Mouse (Mus musculus): ENCODE results near the gene Mknk2. TPM values are rescaled to one million over a fixed set of nuclear protein-coding genes. Genes with fewer than 3 reads are reported as not detected.

Mknk2 gene
- total and polyA plus RNA-seq, 2 experiments from 2014 or later = 43.6 to 69.8 TPM

DNA sequence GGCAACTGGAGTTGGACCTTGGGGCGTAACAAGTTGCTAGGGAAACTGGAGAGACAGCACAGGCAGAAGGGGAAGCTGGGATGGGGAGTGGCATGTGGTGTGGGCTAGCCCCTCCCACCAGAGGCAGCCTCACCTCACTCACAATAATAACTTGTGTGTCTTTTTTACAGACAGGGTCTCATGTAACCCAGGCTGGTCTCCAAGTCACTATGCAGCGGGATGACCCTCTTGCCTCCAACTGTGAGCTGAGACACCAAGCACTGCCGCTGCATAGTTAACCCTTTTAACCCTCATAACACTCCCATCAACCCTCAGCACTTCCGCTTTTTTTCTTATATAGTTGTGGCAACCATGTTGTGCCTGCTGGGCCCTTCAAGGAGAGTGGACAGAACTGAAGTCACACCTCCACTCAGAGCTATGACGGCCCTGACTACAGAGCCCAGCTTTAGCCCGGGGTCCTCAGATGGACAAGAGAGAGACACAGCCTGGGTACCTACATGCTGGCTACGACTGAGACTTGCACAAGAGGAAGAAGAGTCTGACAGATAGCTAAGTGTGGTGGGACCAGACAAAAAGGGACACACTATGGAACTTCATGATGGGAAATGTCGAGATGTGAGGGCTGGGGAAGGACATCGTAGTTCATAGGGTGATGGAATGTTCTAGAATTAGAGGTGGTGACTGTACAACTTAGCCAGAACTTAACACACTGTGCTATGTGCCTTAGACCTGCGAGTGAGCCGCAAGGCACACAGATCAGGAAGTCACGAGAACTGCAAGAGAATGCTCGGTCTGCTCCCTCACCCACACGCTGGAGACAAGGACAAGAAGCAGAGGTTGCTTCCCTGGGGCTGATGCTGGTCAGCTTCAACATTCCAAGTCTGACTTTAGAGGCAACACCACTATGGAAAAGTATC, 14.6 kb upstream of the Mknk2 start:
- H3K4me3 ChIP-seq (ENCODE audit: low read depth, low read length) = no peak overlapping the region
- H3K4me1 ChIP-seq (ENCODE audit: insufficient read depth) = no peaks in the 10 kb centered on the region
- TF ChIP-seq CTCF (IDR thresholded peaks at IDR 0.05; ENCODE audit: low read depth) = no peak
- ATAC-seq (no peak), DNase-seq (no peak)
- no peak overlapping the region for H3K9ac ChIP-seq
- H3K27ac ChIP-seq (ENCODE audit: low read depth, low read length) = no peak overlapping the region
- H3K9me3 ChIP-seq (ENCODE audit: low read length) = no peaks in the 10 kb centered on the region
- WGBS = 78% methylated on average over 14 of the region's 14 CpGs
- H3K27me3 ChIP-seq (ENCODE audit: insufficient read depth, low read length) = no peaks in the 10 kb centered on the region
- no peak overlapping the region for H3K4me2 ChIP-seq (ENCODE audit: low read depth)
- H3K36me3 ChIP-seq (ENCODE audit: insufficient read depth) = peaks cover 54% of the 10 kb centered on the region

DNA sequence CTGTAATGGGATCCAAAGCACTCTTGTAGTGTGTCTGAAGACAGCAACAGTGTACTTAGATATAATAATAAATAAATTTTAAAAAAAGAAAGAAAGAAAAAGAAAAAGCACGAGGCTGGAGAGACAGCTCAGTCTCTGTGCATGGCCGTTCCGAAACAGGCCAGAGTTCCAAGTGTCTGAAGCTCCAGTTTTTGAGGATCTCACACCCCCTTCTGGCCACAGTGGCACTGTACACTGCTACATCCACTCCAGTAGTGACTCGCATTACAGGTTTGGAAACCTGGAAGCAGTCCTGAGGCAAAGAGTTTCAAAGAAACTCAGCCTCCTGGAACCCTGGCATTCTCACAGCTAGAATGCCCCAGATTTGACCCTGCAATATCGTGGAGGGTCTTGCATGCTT, 9.9 kb upstream of the Mknk2 start:
- no peak overlapping the region for H3K4me3 ChIP-seq (ENCODE audit: low read depth, low read length)
- DNase-seq (peak; percentile 69), ATAC-seq (peak; percentile 83)
- H3K27me3 ChIP-seq (ENCODE audit: insufficient read depth, low read length) = no peaks in the 10 kb centered on the region
- H3K36me3 ChIP-seq (ENCODE audit: insufficient read depth) = peaks cover 83% of the 10 kb centered on the region
- H3K9me3 ChIP-seq (ENCODE audit: low read length) = no peaks in the 10 kb centered on the region
- WGBS = 26% methylated on average over 5 of the region's 5 CpGs
- peak; percentile 74 for TF ChIP-seq CTCF (IDR thresholded peaks at IDR 0.05; ENCODE audit: low read depth)
- H3K27ac ChIP-seq (ENCODE audit: low read depth, low read length) = no peak overlapping the region
- no peak overlapping the region for H3K4me2 ChIP-seq (ENCODE audit: low read depth)
- H3K9ac ChIP-seq = no peak overlapping the region
- H3K4me1 ChIP-seq (ENCODE audit: insufficient read depth) = no peaks in the 10 kb centered on the region

DNA sequence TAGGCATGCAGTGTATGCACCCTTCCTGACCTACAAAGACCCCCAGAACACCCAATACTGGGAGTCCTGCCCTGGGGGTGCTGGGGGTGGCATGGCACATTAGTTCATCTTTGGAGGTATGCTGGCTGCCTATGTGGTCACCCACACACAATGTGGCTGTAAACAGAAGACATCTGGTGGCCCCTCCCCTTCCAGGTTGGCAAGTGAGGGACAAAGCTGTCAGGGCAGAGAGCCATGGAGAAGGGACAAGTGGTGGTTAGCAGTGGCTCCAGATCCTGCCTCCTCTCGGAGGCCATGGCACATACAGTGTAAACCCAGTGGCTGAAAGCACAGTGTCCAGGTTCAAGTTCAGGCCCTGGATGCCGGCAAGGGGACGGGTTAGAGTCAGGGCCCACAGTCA, 8.7 kb upstream of the Mknk2 start:
- peaks cover 76% of the 10 kb centered on the region for H3K36me3 ChIP-seq (ENCODE audit: insufficient read depth)
- H3K9ac ChIP-seq = no peak overlapping the region
- no peak overlapping the region for H3K4me3 ChIP-seq (ENCODE audit: low read depth, low read length)
- no peak overlapping the region for H3K4me2 ChIP-seq (ENCODE audit: low read depth)
- no peaks in the 10 kb centered on the region for H3K4me1 ChIP-seq (ENCODE audit: insufficient read depth)
- TF ChIP-seq CTCF (IDR thresholded peaks at IDR 0.05; ENCODE audit: low read depth) = no peak
- WGBS = 98% methylated on average over 3 of the region's 3 CpGs
- no peaks in the 10 kb centered on the region for H3K27me3 ChIP-seq (ENCODE audit: insufficient read depth, low read length)
- ATAC-seq (no peak), DNase-seq (no peak)
- H3K27ac ChIP-seq (ENCODE audit: low read depth, low read length) = no peak overlapping the region
- H3K9me3 ChIP-seq (ENCODE audit: low read length) = no peaks in the 10 kb centered on the region

DNA sequence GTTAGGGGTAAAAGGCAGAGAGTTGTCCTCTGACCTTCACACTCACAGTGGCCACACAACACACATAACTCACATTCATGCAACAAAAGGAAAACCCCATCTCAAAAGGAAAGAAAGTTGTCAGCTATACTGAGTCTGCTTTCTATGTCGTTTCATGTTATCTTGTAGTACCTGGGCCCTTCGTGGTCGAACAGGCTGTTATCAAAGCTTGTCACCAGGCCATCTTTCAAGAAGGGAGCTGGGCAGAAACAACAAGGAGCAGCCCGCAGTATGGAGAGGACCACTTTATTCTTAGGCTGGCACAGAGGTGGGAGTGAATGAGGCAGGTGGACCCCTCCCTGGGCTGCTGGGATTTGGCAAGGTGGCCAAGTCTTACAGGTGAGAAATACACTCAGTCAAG, 7.1 kb upstream of the Mknk2 start:
- ATAC-seq = no peak
- no peak overlapping the region for H3K9ac ChIP-seq
- H3K27ac ChIP-seq (ENCODE audit: low read depth, low read length) = no peak overlapping the region
- no peak for DNase-seq
- H3K4me1 ChIP-seq (ENCODE audit: insufficient read depth) = no peaks in the 10 kb centered on the region
- peaks cover 63% of the 10 kb centered on the region for H3K36me3 ChIP-seq (ENCODE audit: insufficient read depth)
- no peaks in the 10 kb centered on the region for H3K9me3 ChIP-seq (ENCODE audit: low read length)
- TF ChIP-seq CTCF (IDR thresholded peaks at IDR 0.05; ENCODE audit: low read depth) = no peak
- H3K4me2 ChIP-seq (ENCODE audit: low read depth) = no peak overlapping the region
- no peaks in the 10 kb centered on the region for H3K27me3 ChIP-seq (ENCODE audit: insufficient read depth, low read length)
- H3K4me3 ChIP-seq (ENCODE audit: low read depth, low read length) = no peak overlapping the region
- WGBS = 92% methylated on average over 4 of the region's 4 CpGs

DNA sequence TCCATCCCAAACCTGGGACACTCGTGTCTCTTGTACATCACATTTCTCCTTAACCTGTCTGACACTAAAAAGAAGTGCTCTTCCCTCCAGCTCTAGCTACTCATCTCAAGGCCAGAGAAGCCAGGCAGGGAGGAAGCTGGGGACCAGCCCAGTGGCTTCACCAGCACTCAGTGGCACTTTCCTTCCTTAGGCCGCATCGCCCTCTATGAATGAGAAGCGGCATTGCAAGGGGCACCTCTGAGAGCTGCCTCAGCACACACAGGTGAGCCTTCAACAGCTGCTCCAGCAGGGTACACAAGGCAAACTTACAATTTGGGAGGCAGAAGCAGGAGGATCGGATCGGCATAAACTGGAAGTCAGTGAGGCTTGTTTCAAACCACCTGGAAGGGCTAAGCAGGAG, 6.3 kb upstream of the Mknk2 start:
- no peak overlapping the region for H3K4me2 ChIP-seq (ENCODE audit: low read depth)
- peak; percentile 27 for DNase-seq

DNA sequence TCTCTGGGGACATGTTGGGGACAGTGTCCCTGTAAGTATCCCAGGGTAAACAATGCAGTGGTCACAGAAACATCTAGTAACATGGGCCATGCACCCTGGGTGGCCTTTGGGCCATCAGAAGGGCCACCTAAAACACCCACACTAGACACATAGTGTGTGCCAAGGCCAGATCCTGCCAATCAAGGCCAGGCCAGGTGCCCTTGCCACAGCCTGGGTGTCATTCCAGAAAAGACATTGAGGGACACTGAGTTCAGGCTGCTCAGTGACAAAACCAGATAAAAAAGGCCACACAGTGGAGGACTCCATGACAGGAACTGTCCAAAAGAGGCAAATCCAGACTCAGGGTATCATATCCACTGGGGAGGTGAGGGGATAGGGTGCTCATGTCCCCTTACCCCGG, 5.7 kb upstream of the Mknk2 start:
- H3K4me2 ChIP-seq (ENCODE audit: low read depth) = no peak overlapping the region
- H3K27ac ChIP-seq (ENCODE audit: low read depth, low read length) = no peak overlapping the region
- H3K36me3 ChIP-seq (ENCODE audit: insufficient read depth) = peaks cover 49% of the 10 kb centered on the region
- ATAC-seq = no peak
- 92% methylated on average over 1 of the region's 1 CpGs for WGBS
- DNase-seq = no peak
- H3K9ac ChIP-seq = no peak overlapping the region
- no peaks in the 10 kb centered on the region for H3K9me3 ChIP-seq (ENCODE audit: low read length)
- TF ChIP-seq CTCF (IDR thresholded peaks at IDR 0.05; ENCODE audit: low read depth) = no peak
- H3K27me3 ChIP-seq (ENCODE audit: insufficient read depth, low read length) = no peaks in the 10 kb centered on the region
- 0 out of 2 replicates have a peak, but pooled peaks cover 5% of the 10 kb centered on the region for H3K4me1 ChIP-seq (ENCODE audit: insufficient read depth)
- H3K4me3 ChIP-seq (ENCODE audit: low read depth, low read length) = no peak overlapping the region

More for the DNA sequence above, 6.3 kb upstream of the Mknk2 start:
- H3K9ac ChIP-seq = no peak overlapping the region
- no peak for ATAC-seq
- no peaks in the 10 kb centered on the region for H3K9me3 ChIP-seq (ENCODE audit: low read length)
- WGBS = 53% methylated on average over 6 of the region's 6 CpGs
- H3K4me1 ChIP-seq (ENCODE audit: insufficient read depth) = 0 out of 2 replicates have a peak, but pooled peaks cover 1% of the 10 kb centered on the region
- peaks cover 55% of the 10 kb centered on the region for H3K36me3 ChIP-seq (ENCODE audit: insufficient read depth)
- H3K27me3 ChIP-seq (ENCODE audit: insufficient read depth, low read length) = no peaks in the 10 kb centered on the region
- no peak overlapping the region for H3K27ac ChIP-seq (ENCODE audit: low read depth, low read length)
- no peak overlapping the region for H3K4me3 ChIP-seq (ENCODE audit: low read depth, low read length)
- peak; percentile 67 for TF ChIP-seq CTCF (IDR thresholded peaks at IDR 0.05; ENCODE audit: low read depth)

DNA sequence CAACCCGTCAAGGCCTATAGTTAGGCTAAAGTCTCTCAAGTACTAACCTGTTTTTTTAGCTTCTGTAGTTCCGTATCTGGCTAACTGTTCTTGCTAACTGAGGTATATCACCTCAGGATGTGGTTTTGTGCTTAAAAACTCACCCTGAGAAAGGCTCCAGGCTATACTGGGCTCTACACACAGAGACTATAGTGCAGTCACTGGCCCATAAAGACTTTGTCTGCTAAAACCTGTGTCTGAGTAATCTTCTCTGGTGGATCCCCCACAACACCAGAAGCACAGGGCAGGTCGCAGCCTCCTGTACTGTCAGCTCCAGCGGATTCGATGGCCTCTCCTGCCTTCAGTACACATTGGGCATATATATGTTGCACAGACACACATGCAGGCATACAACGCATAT, 4.1 kb upstream of the Mknk2 start:
- WGBS = 95% methylated on average over 6 of the region's 6 CpGs
- no peak for DNase-seq
- Histone ChIP-seq H3K4me1 (ENCODE audit: insufficient read depth) (peaks cover 20% of the 10 kb centered on the region), H3K27ac (ENCODE audit: low read depth, low read length) (no peak overlapping the region), H3K9me3 (ENCODE audit: low read length) (no peaks in the 10 kb centered on the region), H3K9ac (no peak overlapping the region), H3K36me3 (ENCODE audit: insufficient read depth) (peaks cover 40% of the 10 kb centered on the region), H3K27me3 (ENCODE audit: insufficient read depth, low read length) (no peaks in the 10 kb centered on the region), H3K4me3 (ENCODE audit: low read depth, low read length) (no peak overlapping the region), H3K4me2 (ENCODE audit: low read depth) (no peak overlapping the region)
- no peak for TF ChIP-seq CTCF (IDR thresholded peaks at IDR 0.05; ENCODE audit: low read depth)
- ATAC-seq = no peak
